Mouse (Mus musculus) kidney, postnatal 4 days (tissue): ENCODE measurements at regions not wholly inside any gene's neighbourhood (a gene's known extent, or its start where the extent isn't known, plus 50 kb on each side); places are given as distances from the start of the nearest gene placed in this dataset.

ENCODE experiments used
- DNase-seq, 2 experiments: peaks; one replicate each; pipeline ENCODE4 v3.0.0; 2021; ENCODE audit warnings: mixed read lengths in 2 of 2

- no peak for DNase-seq
Measured at GRCm38 (mm10) chr5:75346836-75347773, 195.0 kb downstream of the Pdgfra start.

- no peak for DNase-seq
Measured at GRCm38 (mm10) chr5:75347774-75348116, 195.7 kb downstream of the Pdgfra start.

DNA sequence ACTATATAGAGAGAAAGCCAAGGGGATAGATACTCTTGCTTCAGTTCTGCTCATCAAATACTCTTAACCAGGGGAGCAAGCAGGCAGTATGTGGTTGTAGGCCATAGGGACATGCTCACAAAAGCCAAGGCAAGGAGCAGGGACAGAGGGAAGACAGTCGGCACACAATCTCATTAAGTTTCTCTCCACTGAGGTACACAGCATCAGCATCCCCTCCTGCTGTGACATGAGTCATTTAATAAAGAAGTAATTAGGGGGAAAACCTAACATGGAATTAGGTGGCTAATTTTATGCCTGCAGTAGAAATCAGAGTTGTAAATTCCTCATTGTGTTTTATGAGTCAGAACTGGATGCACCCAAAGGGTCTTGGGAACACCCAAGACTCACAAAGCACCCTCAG, 203.2 kb downstream of the Pdgfra start:
- DNase-seq = no peak

- DNase-seq = no peak
Measured at GRCm38 (mm10) chr5:75358869-75359268, 206.8 kb downstream of the Pdgfra start.

DNA sequence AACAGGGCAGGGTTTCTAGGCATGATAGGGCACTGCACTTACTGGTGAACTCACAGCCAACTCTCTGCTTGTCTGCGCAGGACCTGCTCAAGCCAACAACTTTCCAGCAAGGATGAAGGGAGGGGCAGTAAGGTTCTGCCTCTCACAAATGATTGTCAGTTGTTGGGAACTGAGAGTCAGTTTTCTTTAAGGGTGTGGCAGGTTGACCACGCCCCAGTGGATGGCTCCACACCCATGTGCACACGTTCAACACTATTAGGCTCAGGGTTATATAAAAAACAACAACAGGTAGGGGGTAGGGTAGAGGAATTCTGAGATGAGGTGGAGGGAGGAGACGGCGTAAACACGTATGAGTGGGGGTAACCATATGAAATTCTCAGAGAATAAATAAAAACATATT, 210.9 kb upstream of the Kit start:
- DNase-seq = no peak

DNA sequence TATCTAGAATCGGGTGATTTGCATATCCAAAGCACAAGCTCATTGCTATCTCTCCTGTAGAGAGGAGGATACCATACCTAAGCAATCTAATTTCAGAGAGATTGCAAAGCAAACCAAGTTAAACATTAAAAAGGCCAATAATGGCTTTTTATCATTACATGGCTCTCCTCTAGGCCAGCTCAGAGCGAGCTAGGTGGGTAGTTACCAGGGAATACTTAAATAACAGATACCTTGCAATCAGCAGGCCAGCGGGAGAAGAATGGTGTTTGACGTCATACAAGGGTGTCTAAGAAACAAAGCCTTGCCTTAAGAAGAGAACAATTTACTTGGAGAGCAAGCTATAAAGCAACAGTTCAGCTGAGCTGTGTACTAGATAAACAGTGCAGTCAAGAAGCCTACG, 207.4 kb upstream of the Kit start:
- DNase-seq = no peak

DNA sequence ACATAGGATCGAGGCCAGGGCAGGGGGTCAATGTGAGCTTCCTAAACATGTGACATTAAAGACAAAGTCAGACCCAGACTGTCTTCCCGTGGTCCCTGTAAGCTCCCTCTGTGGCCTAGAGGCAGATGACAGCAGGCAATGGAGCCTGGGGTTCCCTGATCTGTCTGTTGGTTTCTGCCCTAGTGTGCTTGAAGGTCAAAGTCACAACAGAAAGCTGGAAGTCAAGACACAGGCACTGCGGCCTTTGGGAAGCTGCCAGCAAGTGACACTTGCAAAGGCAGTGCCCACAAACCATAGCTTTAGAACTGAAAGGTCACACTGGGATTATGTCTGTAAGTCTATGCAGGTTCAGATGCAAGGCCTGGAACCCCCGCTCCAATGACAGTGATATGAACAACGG, 206.0 kb upstream of the Kit start:
- peak in 1 of 2 experiments; percentile 8 for DNase-seq

DNA sequence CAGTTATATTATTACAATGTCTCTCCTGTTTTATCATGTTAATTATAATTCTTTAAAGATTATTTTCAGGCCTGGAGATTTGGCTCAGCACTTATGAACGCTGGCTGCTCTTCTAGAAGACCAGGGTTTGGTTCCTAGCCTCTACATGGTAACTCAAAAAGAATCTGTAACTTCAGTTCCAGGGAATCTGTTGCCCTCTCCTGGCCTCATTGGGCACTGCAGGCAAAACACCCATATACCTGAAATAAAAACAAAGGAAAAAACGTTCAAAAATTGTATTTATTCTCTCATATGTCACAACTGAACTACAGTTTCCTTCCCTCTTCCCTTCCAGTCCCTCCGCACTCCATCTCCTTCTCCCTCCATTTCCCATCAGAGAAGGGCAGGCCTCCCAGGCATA, 201.9 kb upstream of the Kit start:
- DNase-seq = peak; percentile 10 to 26

DNA sequence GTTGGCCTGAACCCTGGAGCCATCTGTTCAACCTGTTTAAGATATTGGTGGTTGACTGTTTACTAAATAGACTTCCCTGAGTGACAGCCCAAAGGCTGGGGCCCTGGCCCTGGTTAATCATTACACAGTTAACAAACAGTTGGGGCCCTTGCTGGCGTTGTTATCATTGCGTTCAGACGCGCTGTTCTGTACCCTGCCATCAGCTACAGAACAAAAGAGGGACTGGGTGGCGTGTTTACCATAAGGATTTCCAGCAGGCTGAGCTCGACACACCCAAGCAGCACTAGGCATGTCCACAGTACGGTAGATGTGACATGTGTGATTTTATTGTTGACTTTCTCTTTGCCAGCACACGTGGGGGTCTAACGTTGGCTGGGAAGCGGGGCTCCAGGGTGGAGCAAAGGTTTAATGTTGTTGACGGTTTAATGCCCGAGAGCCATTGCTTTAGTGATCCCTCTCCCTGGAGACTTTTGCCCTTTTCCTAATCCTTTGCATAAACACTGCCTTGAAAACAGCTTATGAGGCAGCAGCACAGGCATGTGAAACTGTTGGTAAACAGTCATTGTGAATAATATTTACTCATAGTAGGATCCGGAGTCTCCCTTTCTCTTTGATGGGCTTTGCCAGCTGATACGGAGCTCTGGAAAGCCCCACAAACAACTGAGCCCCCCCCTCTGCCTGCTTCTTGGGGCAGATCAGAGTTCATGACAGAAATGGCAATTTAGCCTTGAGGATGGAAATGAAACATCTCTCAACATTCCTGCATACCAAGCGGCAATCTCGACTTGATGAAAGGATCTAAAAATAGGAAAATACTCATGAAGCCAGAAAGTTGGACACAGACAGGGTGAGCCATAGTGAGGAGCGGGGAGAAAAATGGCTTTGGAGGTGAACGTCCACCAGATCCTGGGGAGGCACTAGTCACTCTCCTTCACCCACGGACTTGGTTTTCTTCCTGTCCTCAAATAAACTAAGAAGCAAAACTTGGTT, 197.1 kb upstream of the Kit start:
- peak in 1 of 2 experiments; percentile 16 for DNase-seq

- no peak for DNase-seq
Measured at GRCm38 (mm10) chr5:75378655-75379054, 196.1 kb upstream of the Kit start.

GRCm38 (mm10) chr5:75380340-75380739, 194.4 kb upstream of the Kit start:
- no peak for DNase-seq

DNA sequence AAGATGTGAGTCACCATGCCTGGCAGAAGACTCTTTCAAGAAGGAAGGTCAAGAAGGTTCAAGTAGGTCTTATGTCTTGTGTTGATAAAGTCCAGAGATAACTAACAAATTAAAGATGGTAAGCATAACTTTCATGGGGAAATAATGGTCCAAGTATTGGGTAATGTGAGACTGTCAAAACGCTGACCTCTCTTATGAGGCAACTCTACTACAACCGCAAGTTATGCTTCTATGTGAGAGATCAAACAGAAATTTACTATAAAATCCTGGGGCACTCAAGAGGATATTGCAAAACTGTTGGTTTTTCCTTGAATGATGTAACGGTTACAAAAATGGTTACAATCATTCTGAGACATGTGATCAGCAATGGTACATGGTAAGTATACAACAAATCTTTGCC, 192.6 kb upstream of the Kit start:
- DNase-seq = no peak

DNA sequence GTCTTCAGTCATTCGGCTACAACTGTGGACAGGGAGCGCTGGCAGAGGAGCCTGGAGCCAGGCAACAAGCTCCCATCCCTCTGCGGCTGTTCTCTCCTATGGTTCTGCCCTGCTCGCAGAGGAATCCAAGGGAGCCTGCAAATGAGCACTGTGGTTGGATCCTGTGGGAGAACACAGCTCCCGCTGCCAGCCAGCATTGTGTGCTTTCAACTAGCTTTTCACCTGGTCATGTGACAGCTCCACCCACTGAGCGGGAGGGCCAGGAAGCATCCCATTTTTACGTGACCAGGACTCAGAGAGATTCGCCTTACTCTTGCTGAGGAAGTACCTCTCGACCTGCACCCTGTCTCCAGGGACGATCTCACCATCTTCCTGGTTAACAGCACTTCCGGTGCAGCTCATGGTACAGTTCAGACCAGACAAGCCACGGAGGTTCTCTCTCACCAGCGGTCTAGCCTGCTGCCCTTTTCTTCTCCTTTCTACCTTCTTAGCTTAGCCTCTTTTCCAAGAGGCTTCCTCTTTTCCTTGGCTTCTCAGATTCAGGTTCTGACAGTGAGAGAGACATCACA, 186.7 kb upstream of the Kit start:
- DNase-seq = no peak

GRCm38 (mm10) chr5:75388699-75389260, 185.9 kb upstream of the Kit start:
- DNase-seq = peak; percentile 45 to 55

- DNase-seq = peak in 1 of 2 experiments; percentile 21
Measured at GRCm38 (mm10) chr5:75389433-75389971, 185.2 kb upstream of the Kit start.

DNA sequence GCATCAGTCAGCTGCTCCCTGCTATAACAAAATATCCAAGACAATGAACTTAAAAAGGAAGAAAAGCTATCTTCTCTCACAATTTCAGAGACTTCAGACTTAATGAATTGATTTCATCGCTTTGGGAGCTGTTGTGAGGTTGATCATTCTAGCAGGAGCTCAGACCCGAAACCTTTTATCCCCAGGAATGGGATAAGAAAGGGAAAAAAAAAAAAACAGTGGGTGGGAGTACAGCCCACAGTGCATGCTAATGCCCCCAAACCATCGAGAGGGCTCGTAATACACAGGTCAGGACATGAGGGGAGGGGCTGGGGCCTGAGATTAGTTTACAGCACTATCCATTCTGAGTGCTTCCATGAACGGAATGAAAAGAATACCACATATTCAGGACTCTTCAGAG, 175.9 kb upstream of the Kit start:
- DNase-seq = no peak

DNA sequence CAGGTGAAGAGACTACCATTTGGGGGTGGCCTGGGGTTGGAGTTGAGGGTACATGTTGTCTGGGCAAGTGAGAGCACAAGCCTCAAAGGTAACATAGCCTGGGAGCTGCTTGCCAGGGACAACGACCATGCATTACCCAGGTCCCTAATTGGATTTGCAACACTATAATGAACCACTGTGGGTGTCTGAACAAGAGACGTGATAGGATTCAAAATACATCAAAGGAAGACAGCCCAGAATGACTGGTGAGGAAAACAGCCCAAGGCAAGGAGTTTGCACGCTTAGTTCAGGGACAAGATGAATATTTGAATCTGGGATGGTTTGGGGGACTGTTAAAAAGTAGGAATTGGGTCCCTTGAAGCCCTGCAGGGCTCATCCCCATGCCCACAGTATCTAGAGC, 173.0 kb upstream of the Kit start:
- no peak for DNase-seq

GRCm38 (mm10) chr5:75402631-75403030, 172.1 kb upstream of the Kit start:
- DNase-seq = peak in 1 of 2 experiments; percentile 21

DNA sequence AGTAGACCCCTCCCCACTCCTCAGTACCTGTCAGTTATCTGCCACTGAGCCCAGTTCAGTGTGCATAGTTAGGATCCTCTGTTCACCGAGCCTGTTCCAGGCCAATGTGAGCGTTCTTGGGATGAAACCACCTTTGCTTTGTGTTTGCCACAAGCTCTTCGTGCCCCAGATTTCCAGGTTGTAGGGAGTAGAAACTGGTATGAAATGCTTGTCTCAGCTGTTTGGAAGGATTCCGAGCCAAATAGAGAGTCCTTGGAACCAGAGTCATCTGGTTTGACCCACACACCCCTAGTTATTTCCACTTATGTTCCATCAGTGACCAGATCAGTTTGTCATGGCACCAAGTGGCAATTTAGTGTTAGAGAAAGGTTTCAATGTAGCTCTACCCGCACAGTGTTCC, 171.2 kb upstream of the Kit start:
- DNase-seq = no peak

DNA sequence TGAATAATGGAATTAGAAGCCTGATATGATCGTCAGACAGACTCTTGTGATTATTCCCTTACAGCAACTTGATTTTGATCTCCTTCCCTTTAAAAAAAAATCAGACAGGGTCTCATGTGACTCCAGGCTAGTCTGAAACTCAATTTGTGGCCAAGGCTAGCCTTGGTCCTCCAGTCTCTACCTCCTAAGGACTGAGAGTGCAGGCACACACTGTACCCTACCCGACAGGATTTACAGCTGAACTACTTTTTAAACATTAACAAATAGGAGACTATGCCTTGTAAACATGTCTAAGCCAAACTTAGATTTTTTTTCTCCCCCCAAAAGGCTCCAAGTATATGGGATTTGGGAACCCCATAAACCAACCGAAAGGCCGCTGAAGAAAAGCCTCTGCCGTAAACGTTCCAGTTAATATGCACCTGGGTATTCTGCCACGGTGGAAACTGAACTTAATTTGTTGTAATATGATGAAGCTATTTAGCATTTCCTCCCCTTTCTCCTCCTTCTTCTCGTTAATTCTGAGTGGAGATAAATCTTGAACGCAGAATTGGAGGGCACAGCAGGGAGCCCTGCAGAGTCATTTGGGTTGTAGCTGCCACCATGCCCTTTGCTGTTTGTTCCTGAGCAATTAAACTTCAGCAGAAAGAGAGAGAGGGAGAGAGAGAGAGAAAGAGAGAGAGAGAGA, 170.0 kb upstream of the Kit start:
- no peak for DNase-seq

DNA sequence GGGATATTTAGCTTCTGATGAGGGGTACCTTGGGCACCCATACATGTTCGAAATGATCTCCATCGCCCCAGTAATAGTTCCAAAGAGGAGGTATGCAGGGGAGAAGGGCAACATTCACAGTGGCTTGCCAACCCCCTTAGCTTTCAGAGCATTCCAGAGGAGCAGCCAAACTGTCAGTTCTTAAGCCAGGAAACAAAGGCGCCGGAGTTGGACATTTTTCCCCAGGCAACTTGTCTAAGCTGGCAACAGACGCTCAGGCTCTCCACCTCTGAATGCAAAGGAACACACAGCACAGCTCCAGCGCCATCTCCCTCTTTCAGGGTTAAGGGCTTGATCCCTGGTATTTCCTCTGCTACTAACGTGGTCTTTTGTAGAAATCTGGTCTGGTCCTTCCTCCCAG, 169.2 kb upstream of the Kit start:
- peak in 1 of 2 experiments; percentile 8 for DNase-seq

DNA sequence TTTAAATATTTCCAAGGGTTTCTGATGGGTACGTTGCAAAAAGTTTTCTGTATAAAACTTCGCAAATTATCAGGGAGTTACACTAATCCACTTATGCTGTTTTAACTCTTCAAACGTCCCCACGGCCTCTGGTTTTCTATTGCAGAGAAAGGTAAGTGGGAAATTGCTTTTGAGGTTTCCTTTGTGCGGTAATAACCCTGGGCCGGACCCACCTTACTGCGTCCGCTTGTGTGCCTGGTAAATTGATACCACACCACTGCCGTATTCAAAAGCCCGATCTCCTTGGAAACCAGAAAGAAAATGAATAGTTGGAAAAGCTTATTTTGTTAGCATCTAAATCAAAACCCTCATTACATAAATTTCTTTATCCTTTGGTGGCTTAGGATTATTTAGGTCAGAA, 167.0 kb upstream of the Kit start:
- DNase-seq = no peak
